Mouse (Mus musculus) E14TG2a.4 (cell line): ENCODE measurements at regions not wholly inside any gene's neighbourhood (a gene's known extent, or its start where the extent isn't known, plus 50 kb on each side); places are given as distances from the start of the nearest gene placed in this dataset.

Source experiments
- CTCF ChIP-seq: conservative IDR thresholded peaks from 2 replicates; pipeline ENCODE4 v1.5.1; 2014; ENCODE audit warnings: low read length
- NANOG ChIP-seq: IDR thresholded peaks from 2 replicates; pipeline ENCODE4 v1.6.1; 2014; ENCODE audit warnings: borderline replicate concordance, low read length, mixed read lengths

DNA sequence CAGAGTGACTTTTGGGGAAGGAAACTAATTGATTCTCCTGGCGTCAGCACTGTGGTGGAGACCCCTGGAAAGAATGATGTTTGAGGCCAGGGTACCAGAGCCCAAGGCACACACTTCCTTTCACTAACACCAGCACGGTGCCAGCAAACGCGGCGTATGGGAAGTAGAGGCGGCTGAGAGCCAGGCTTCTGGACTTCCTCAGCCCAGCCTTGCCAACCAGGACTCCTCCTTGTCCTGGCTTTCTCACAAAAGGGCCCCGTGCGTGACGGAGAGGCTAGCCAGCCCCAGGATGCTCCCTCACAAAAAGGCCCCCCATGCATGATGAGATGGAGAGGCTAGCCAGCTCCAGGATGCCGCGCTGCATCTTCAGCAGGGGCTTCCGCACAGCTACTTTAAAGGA lies 502.1 kb upstream of the Adam5 start:
- TF ChIP-seq CTCF (no peak), NANOG (no peak)
